Mouse (Mus musculus) frontal cortex, postnatal 25 days (tissue): ENCODE data around the gene Ankrd63.

Experiments
- DNase-seq, 2 experiments: peaks; one replicate each; pipeline ENCODE4 v3.0.0; 2022; ENCODE audit warnings: low spot score in 2 of 2

Ankrd63 gene

GRCm38 (mm10) chr2:118703913-118704730 lies at the start of gene Ankrd63:
Gene Ankrd63, minus strand, starts transcription at chr2:118703963.
- peak in 1 of 2 experiments; percentile 45 for DNase-seq

GRCm38 (mm10) chr2:118752792-118753108 lies 49.0 kb upstream of the Ankrd63 start:
- no peak for DNase-seq

- no peak for DNase-seq
Measured at GRCm38 (mm10) chr2:118751896-118752791, 48.4 kb upstream of the Ankrd63 start.

- no peak for DNase-seq
Measured at GRCm38 (mm10) chr2:118750476-118750875, 46.7 kb upstream of the Ankrd63 start.

- no peak for DNase-seq
Measured at GRCm38 (mm10) chr2:118749341-118749884, 45.6 kb upstream of the Ankrd63 start.

- DNase-seq: no peak
Measured at GRCm38 (mm10) chr2:118747301-118747960, 43.7 kb upstream of the Ankrd63 start.

GRCm38 (mm10) chr2:118745915-118746901 lies 42.4 kb upstream of the Ankrd63 start:
- DNase-seq: no peak

GRCm38 (mm10) chr2:118745232-118745884 lies 41.6 kb upstream of the Ankrd63 start, which contains the start of gene Inafm2:
Gene Inafm2, plus strand, starts transcription at chr2:118745758.
- peak; percentile 66 to 82 for DNase-seq

GRCm38 (mm10) chr2:118744621-118745020 lies 40.9 kb upstream of the Ankrd63 start:
- DNase-seq: no peak

GRCm38 (mm10) chr2:118743261-118743943 lies 39.6 kb upstream of the Ankrd63 start:
- DNase-seq: no peak

- no peak for DNase-seq
Measured at GRCm38 (mm10) chr2:118741183-118741582, 37.4 kb upstream of the Ankrd63 start.

- no peak for DNase-seq
Measured at GRCm38 (mm10) chr2:118740341-118740740, 36.6 kb upstream of the Ankrd63 start.

GRCm38 (mm10) chr2:118733341-118733740 lies 29.6 kb upstream of the Ankrd63 start:
- no peak for DNase-seq

- no peak for DNase-seq
Measured at GRCm38 (mm10) chr2:118731981-118732380, 28.2 kb upstream of the Ankrd63 start.

- DNase-seq: peak; percentile 67 to 80
Measured at GRCm38 (mm10) chr2:118730622-118730915, 26.8 kb upstream of the Ankrd63 start.

GRCm38 (mm10) chr2:118729816-118730621 lies 26.3 kb upstream of the Ankrd63 start:
- DNase-seq: no peak

- no peak for DNase-seq
Measured at GRCm38 (mm10) chr2:118729194-118729593, 25.4 kb upstream of the Ankrd63 start.

- DNase-seq: no peak
Measured at GRCm38 (mm10) chr2:118728337-118728736, 24.6 kb upstream of the Ankrd63 start, which contains the start of gene Plcb2. Gene Plcb2, minus strand, starts transcription at chr2:118728438.

- DNase-seq: no peak
Measured at GRCm38 (mm10) chr2:118727911-118728310, 24.1 kb upstream of the Ankrd63 start.
